Comparison of ENCODE assay signal across 12 mouse cellular contexts in the genomic region with DNA sequence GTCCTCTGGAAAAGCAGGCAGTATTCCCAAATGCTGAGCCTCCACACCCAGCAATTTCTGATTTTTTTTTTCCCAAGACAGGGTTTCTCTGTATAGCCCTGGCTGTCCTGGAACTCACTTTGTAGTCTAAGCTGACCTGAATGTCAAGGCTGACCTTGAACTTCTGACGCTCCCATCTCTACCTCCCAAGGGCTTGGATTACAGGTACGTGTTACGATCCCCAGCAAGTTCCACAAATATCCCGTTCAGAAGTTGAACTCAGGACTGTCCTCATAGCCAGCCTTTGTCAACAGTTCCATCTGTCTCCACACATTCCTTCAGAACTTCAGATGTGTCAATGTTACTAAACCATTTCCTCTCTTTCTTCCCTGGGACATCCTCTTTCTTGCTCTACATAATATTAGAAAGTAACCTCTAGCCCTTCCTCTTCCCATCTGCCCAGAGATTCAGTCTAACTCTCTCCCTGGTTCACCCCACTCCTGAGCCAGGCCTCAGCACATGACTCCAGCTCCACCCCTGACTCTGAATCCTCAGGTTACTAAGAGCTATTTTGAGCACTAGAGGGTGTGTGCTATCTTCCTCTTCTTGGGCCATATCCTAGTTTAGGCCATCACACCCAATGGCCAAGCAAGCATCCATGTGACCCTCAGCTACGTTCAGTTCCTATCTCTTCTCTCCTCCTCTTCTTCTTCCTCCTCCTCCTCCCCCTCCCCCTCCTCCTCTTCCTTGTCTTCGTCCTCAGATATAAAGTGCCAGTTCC. TPM values are rescaled to one million over a fixed set of nuclear protein-coding genes. Genes with fewer than 3 reads are reported as not detected.
DNase-seq lines count a peak whose midpoint lies in the region; ATAC-seq lines count a peak whose summit lies in the region.
"Had no signal": no experiment of that assay in that cellular context is flagged by ENCODE, and none has a peak within 500 bp of the region (broad histone marks: within the 10 kb centered on the region; RNA-seq: fewer than 3 reads in every experiment).

No protein-coding gene starts in this region.

- DNase-seq in lung, adult 18-20 months = peak; percentile 39 to 48
- DNase-seq in lung, postnatal 14 days = no peak
- no peak for DNase-seq in liver, embryonic 11.5 days (ENCODE audit: low spot score)
- DNase-seq in cerebellum, postnatal 14 days = no peak
- DNase-seq in retina, embryonic 14.5 days (ENCODE audit: low spot score) = no peak

- no peak overlapping the region for H3K4me2 ChIP-seq in liver, embryonic 11.5 days
- no peak overlapping the region for H3K4me2 ChIP-seq in neural tube, embryonic 15.5 days
- H3K4me2 ChIP-seq: lung, embryonic 15.5 days; neural tube, embryonic 13.5 days had no signal

- H3K27me3 ChIP-seq in liver, embryonic 11.5 days (replicated peaks; ENCODE audit: control insufficient read depth, insufficient read depth, low read length) = no peaks in the 10 kb centered on the region
- no peaks in the 10 kb centered on the region for H3K27me3 ChIP-seq in neural tube, embryonic 15.5 days (replicated peaks)
- H3K27me3 ChIP-seq: lung, embryonic 15.5 days; neural tube, embryonic 13.5 days had no signal

- no peak overlapping the region for H3K4me3 ChIP-seq in brown adipose tissue, adult 24 weeks (ENCODE audit: insufficient read depth, low read depth, low read length)
- no peak overlapping the region for H3K4me3 ChIP-seq in liver, embryonic 11.5 days (ENCODE audit: low read depth, low read length)
- H3K4me3 ChIP-seq in neural tube, embryonic 15.5 days (replicated peaks) = no peak overlapping the region
- H3K4me3 ChIP-seq: lung, embryonic 15.5 days; neural tube, embryonic 13.5 days had no signal

- ATAC-seq in liver, embryonic 11.5 days (replicated peaks; ENCODE audit: low FRiP score) = no peak
- peak; percentile 6; the same call in 1 of the 2 replicates for ATAC-seq in neutrophil, adult 5-6 weeks (ENCODE audit: extremely low read depth, insufficient number of reproducible peaks, low FRiP score, poor library complexity, severe bottlenecking)
- no peak for ATAC-seq in neural tube, embryonic 15.5 days (ENCODE audit: low FRiP score)
- ATAC-seq: intestine, embryonic 16.5 days had no signal

- peaks cover 5% of the 10 kb centered on the region; the same call in 1 of the 2 replicates for H3K4me1 ChIP-seq in brown adipose tissue, adult 24 weeks (ENCODE audit: control insufficient read depth, insufficient read depth, insufficient read length, low read length)
- peaks cover 20% of the 10 kb centered on the region for H3K4me1 ChIP-seq in liver, embryonic 11.5 days (replicated peaks; ENCODE audit: control insufficient read depth, insufficient read depth, low read length)
- peaks cover 20% of the 10 kb centered on the region for H3K4me1 ChIP-seq in neural tube, embryonic 15.5 days

- H3K27ac ChIP-seq in brown adipose tissue, adult 24 weeks (replicated peaks; ENCODE audit: low read depth, low read length) = peak overlapping the region; percentile 45; the same call in 1 of the 2 replicates
- peak overlapping the region; percentile 39 for H3K27ac ChIP-seq in liver, embryonic 11.5 days (ENCODE audit: low read depth, low read length)
- no peak overlapping the region for H3K27ac ChIP-seq in neural tube, embryonic 15.5 days (replicated peaks)
- H3K27ac ChIP-seq: lung, embryonic 15.5 days; neural tube, embryonic 13.5 days had no signal

- H3K9ac ChIP-seq in liver, embryonic 11.5 days (ENCODE audit: low read depth, low read length) = 0 out of 2 replicates have a peak overlapping the region, but pooled peaks have one; percentile 34
- no peak overlapping the region; the same call in 1 of the 2 replicates for H3K9ac ChIP-seq in neural tube, embryonic 15.5 days (replicated peaks)
- H3K9ac ChIP-seq: lung, embryonic 15.5 days; neural tube, embryonic 13.5 days had no signal

- no peaks in the 10 kb centered on the region for H3K36me3 ChIP-seq in liver, embryonic 11.5 days (ENCODE audit: control insufficient read depth, insufficient read depth, low read length)
- no peaks in the 10 kb centered on the region for H3K36me3 ChIP-seq in neural tube, embryonic 15.5 days
- H3K36me3 ChIP-seq: lung, embryonic 15.5 days had no signal

- WGBS in liver, embryonic 11.5 days = 58% methylated on average over 6 of the region's 6 CpGs
- 86% methylated on average over 6 of the region's 6 CpGs for WGBS in neural tube, embryonic 15.5 days

- H3K9me3 ChIP-seq in liver, embryonic 11.5 days (ENCODE audit: control insufficient read depth, low read length) = no peaks in the 10 kb centered on the region
- H3K9me3 ChIP-seq in neural tube, embryonic 15.5 days (replicated peaks) = no peaks in the 10 kb centered on the region
- H3K9me3 ChIP-seq: lung, embryonic 15.5 days; neural tube, embryonic 13.5 days had no signal

RNA-seq across cellular contexts. Expression of a gene that starts 3.7 kb away (rescaled TPM):
- polyA plus RNA-seq in brown adipose tissue, adult 24 weeks (2012; ENCODE audit: insufficient read depth, insufficient read length, missing spikeins) = 16.9 and 22.4 TPM in 2 replicates
- 12.2 and 13.4 TPM in 2 replicates for polyA plus RNA-seq in liver, embryonic 11.5 days (2014; fragmentation: Nextera tagmentation; extraction: Ambion mirVana)
- total RNA-seq in neutrophil, adult 5-6 weeks (2017) = 16.0 and 16.8 TPM in 2 replicates
- 11.2 and 13.1 TPM in 2 replicates for polyA plus RNA-seq in neural tube, embryonic 15.5 days (2015; fragmentation: Nextera tagmentation; extraction: Ambion mirVana)

RNA-seq across cellular contexts. Expression of a gene that starts 4.4 kb away (rescaled TPM):
- polyA plus RNA-seq in brown adipose tissue, adult 24 weeks (2012; ENCODE audit: insufficient read depth, insufficient read length, missing spikeins) = 122 and 173 TPM in 2 replicates
- 8.4 and 10.5 TPM in 2 replicates for polyA plus RNA-seq in liver, embryonic 11.5 days (2014; fragmentation: Nextera tagmentation; extraction: Ambion mirVana)
- 23.1 and 23.6 TPM in 2 replicates for total RNA-seq in neutrophil, adult 5-6 weeks (2017)
- 34.6 and 40.8 TPM in 2 replicates for polyA plus RNA-seq in neural tube, embryonic 15.5 days (2015; fragmentation: Nextera tagmentation; extraction: Ambion mirVana)

RNA-seq across cellular contexts. Expression of a gene that starts 27.9 kb away (rescaled TPM):
- not detected in 2 replicates for polyA plus RNA-seq in brown adipose tissue, adult 24 weeks (2012; ENCODE audit: insufficient read depth, insufficient read length, missing spikeins)
- polyA plus RNA-seq in liver, embryonic 11.5 days (2014; fragmentation: Nextera tagmentation; extraction: Ambion mirVana) = 16.5 and 17.6 TPM in 2 replicates
- not detected in 2 replicates for total RNA-seq in neutrophil, adult 5-6 weeks (2017)
- polyA plus RNA-seq in neural tube, embryonic 15.5 days (2015; fragmentation: Nextera tagmentation; extraction: Ambion mirVana) = 0.68 and 4.4 TPM in 2 replicates
- polyA plus RNA-seq: embryonic facial prominence, embryonic 11.5 days; neural tube, embryonic 13.5 days had no signal

RNA-seq across cellular contexts. Expression of a gene that starts 35.6 kb away (rescaled TPM):
- 1,610 and 1,861 TPM in 2 replicates for polyA plus RNA-seq in brown adipose tissue, adult 24 weeks (2012; ENCODE audit: insufficient read depth, insufficient read length, missing spikeins)
- polyA plus RNA-seq in liver, embryonic 11.5 days (2014; fragmentation: Nextera tagmentation; extraction: Ambion mirVana) = 255 and 280 TPM in 2 replicates
- 82.9 and 84.7 TPM in 2 replicates for total RNA-seq in neutrophil, adult 5-6 weeks (2017)
- 268 and 273 TPM in 2 replicates for polyA plus RNA-seq in neural tube, embryonic 15.5 days (2015; fragmentation: Nextera tagmentation; extraction: Ambion mirVana)

RNA-seq across cellular contexts. Expression of a gene that starts 38.1 kb away (rescaled TPM):
- polyA plus RNA-seq in brown adipose tissue, adult 24 weeks (2012; ENCODE audit: insufficient read depth, insufficient read length, missing spikeins) = 67.1 and 87.6 TPM in 2 replicates
- 101 and 104 TPM in 2 replicates for polyA plus RNA-seq in liver, embryonic 11.5 days (2014; fragmentation: Nextera tagmentation; extraction: Ambion mirVana)
- total RNA-seq in neutrophil, adult 5-6 weeks (2017) = 43.4 and 46.3 TPM in 2 replicates
- polyA plus RNA-seq in neural tube, embryonic 15.5 days (2015; fragmentation: Nextera tagmentation; extraction: Ambion mirVana) = 128 and 133 TPM in 2 replicates

Comparison
In these comparisons a context has a peak if more than half of its experiments do, and no peak if none do; other contexts are left out.
1. DNase-seq: peak in lung, adult 18-20 months (2 of 2); none in lung, postnatal 14 days (single experiment), liver, embryonic 11.5 days (single experiment), cerebellum, postnatal 14 days (0 of 2) and retina, embryonic 14.5 days (single experiment).